Mouse (Mus musculus) gastrocnemius, postnatal 4 days (tissue): ENCODE measurements around the gene Rsrc2. TPM values are rescaled to one million over a fixed set of nuclear protein-coding genes. Genes with fewer than 3 reads are reported as not detected.
A peak's percentile ranks its signal among the peaks of the same experiment; 100 is the strongest.

Experiments used
- DNase-seq, 2 experiments: peaks; one replicate each; pipeline ENCODE4 v3.0.0; 2021 to 2022; ENCODE audit warnings: low spot score in 2 of 2, mixed read lengths in 2 of 2
- total RNA-seq, 2 experiments: library from RNA; stranded (reverse); gene quantifications; 2 replicates each; pipeline ENCODE4 v1.2.3; 2021

Rsrc2 gene
- total RNA-seq, 2 experiments from 2014 or later, result 64.5 to 87.8 TPM

GRCm38 (mm10) chr5:123699198-123699597, 50.0 kb downstream of the Rsrc2 start:
- DNase-seq, result peak; percentile 33 to 70

- DNase-seq, result no peak
Measured at GRCm38 (mm10) chr5:123696961-123697360, 52.3 kb downstream of the Rsrc2 start.

GRCm38 (mm10) chr5:123696244-123696643, 53.0 kb downstream of the Rsrc2 start:
- no peak for DNase-seq

GRCm38 (mm10) chr5:123694468-123694867, 54.7 kb downstream of the Rsrc2 start:
- peak in 1 of 2 experiments; percentile 36 for DNase-seq

- peak; percentile 47 to 69 for DNase-seq
Measured at GRCm38 (mm10) chr5:123684221-123685144, 64.7 kb downstream of the Rsrc2 start, which contains the start of gene Clip1. TSS of gene Clip1 (minus strand) at chr5:123684618.

- peak; percentile 28 to 64 for DNase-seq
Measured at GRCm38 (mm10) chr5:123683377-123684220, 65.6 kb downstream of the Rsrc2 start.

GRCm38 (mm10) chr5:123683043-123683376, 66.2 kb downstream of the Rsrc2 start:
- DNase-seq, result peak in 1 of 2 experiments; percentile 28

- DNase-seq, result no peak
Measured at GRCm38 (mm10) chr5:123682372-123682771, 66.8 kb downstream of the Rsrc2 start.

- no peak for DNase-seq
Measured at GRCm38 (mm10) chr5:123679546-123680263, 69.5 kb downstream of the Rsrc2 start.

- DNase-seq, result no peak
Measured at GRCm38 (mm10) chr5:123679106-123679505, 70.1 kb downstream of the Rsrc2 start.

Other genes starting within 250 kb of the Rsrc2 start
- not detected for gene B3gnt4, start 239.0 kb downstream of the Rsrc2 start, total RNA-seq
- 10 to 100 TPM; 38.9 to 47.4 TPM for gene Diablo, start 225.2 kb downstream of the Rsrc2 start, total RNA-seq
- under 1 TPM; 0.74 to 0.93 TPM for gene Gm49027, start 223.9 kb downstream of the Rsrc2 start, total RNA-seq
- gene Vps33a, start 176.4 kb downstream of the Rsrc2 start, total RNA-seq, result 10 to 100 TPM; 31.5 to 31.9 TPM
- 10 to 100 TPM; 79.5 to 94.5 TPM for gene Clip1, start 64.8 kb downstream of the Rsrc2 start, total RNA-seq
- 10 to 100 TPM; 42.8 to 50.7 TPM for gene Zcchc8, start 28.3 kb downstream of the Rsrc2 start, total RNA-seq
- gene Kntc1, start 302 bp upstream of the Rsrc2 start, total RNA-seq, result 10 to 100 TPM; 14.3 to 15.1 TPM
- gene Hcar2, start 116.1 kb upstream of the Rsrc2 start, total RNA-seq, result 1 to 10 TPM in 1 of 2 experiments, under 1 TPM in 1; 0.96 to 1.8 TPM
- 1 to 10 TPM; 1.4 to 3.3 TPM for gene Hcar1, start 130.6 kb upstream of the Rsrc2 start, total RNA-seq
- gene Denr, start 157.8 kb upstream of the Rsrc2 start, total RNA-seq, result 10 to 100 TPM; 59.8 to 66.3 TPM
- gene Gm43518, start 178.0 kb upstream of the Rsrc2 start, total RNA-seq, result under 1 TPM in 1 of 2 experiments, not detected in 1; 0.69 TPM
- gene Ccdc62, start 181.3 kb upstream of the Rsrc2 start, total RNA-seq, result 1 to 10 TPM; 2.5 to 4.1 TPM
- gene Hip1r, start 224.2 kb upstream of the Rsrc2 start, total RNA-seq, result 1 to 10 TPM; 5.5 to 6.6 TPM